8 mouse cellular contexts compared by ENCODE assay signal in the genomic region with DNA sequence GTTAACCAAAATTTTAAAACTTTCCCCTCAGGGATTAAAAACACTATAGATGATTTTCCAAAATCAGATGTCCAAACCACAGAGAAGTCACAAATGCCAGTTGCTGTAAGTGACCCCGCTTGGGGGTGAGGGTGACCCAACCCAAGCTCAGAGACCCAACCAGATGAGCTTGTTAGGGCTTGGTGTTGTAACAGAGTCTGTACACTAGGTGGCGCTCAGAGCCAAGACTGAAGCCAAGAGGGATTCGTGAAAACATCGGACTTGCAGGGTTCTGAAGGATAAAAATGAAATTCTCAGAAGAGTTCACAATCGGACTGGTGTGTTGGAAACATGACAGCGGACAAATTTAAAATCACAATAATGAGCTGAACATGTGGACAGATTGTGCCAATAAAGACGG. TPM values are rescaled to one million over a fixed set of nuclear protein-coding genes. Genes with fewer than 3 reads are reported as not detected.
A peak's percentile ranks its signal among the peaks of the same experiment; 100 is the strongest.
DNase-seq lines count a peak whose midpoint lies in the region; ATAC-seq lines count a peak whose summit lies in the region.

No protein-coding gene starts in this region.

- H3K36me3 ChIP-seq in forebrain, embryonic 12.5 days (replicated peaks): peaks cover 25% of the 10 kb centered on the region
- peaks cover 5% of the 10 kb centered on the region; the same call in 1 of the 2 replicates for H3K36me3 ChIP-seq in hindbrain, embryonic 16.5 days (ENCODE audit: control insufficient read depth, insufficient read depth, low read length)
- peaks cover 24% of the 10 kb centered on the region for H3K36me3 ChIP-seq in limb, embryonic 10.5 days
- H3K36me3 ChIP-seq in neural tube, embryonic 11.5 days (ENCODE audit: control insufficient read depth, insufficient read depth, low read length): peaks cover 3% of the 10 kb centered on the region

- 0 out of 2 replicates have a peak, but pooled peaks have one; percentile 39 for ATAC-seq in forebrain, embryonic 12.5 days (ENCODE audit: low FRiP score)
- peak; percentile 48; the same call in 1 of the 2 replicates for ATAC-seq in hindbrain, embryonic 16.5 days
- ATAC-seq in neural tube, embryonic 11.5 days (ENCODE audit: insufficient read depth, low FRiP score, low TSS enrichment): no peak

- DNase-seq in layer of hippocampus, adult 11-12 months (ENCODE audit: low spot score): peak; percentile 74
- DNase-seq in layer of hippocampus, adult 9-11 months: no peak
- DNase-seq in c-Kit-negative CD71-positive TER-119-positive erythroid progenitor cells, embryonic 14.5 days (ENCODE audit: low read depth, low spot score): peak; percentile 51
- DNase-seq in limb, embryonic 10.5 days (ENCODE audit: low spot score): peak; percentile 75
- DNase-seq in neural tube, embryonic 11.5 days (ENCODE audit: low spot score): peak; percentile 74
- DNase-seq in testis, postnatal 10 days (ENCODE audit: low spot score): peak; percentile 77

- no peaks in the 10 kb centered on the region for H3K27me3 ChIP-seq in forebrain, embryonic 12.5 days
- no peaks in the 10 kb centered on the region for H3K27me3 ChIP-seq in hindbrain, embryonic 16.5 days (replicated peaks; ENCODE audit: control insufficient read depth, insufficient read depth, low read length)
- H3K27me3 ChIP-seq in limb, embryonic 10.5 days (ENCODE audit: low read depth, poor library complexity, severe bottlenecking): no peaks in the 10 kb centered on the region
- no peaks in the 10 kb centered on the region for H3K27me3 ChIP-seq in neural tube, embryonic 11.5 days (ENCODE audit: control insufficient read depth, insufficient read depth, low read length)

- no peaks in the 10 kb centered on the region for H3K4me1 ChIP-seq in forebrain, embryonic 12.5 days
- no peaks in the 10 kb centered on the region for H3K4me1 ChIP-seq in hindbrain, embryonic 16.5 days (ENCODE audit: control insufficient read depth, insufficient read depth, low read depth, low read length)
- no peaks in the 10 kb centered on the region for H3K4me1 ChIP-seq in limb, embryonic 10.5 days
- H3K4me1 ChIP-seq in neural tube, embryonic 11.5 days (ENCODE audit: control insufficient read depth, insufficient read depth, low read length): no peaks in the 10 kb centered on the region

- no peaks in the 10 kb centered on the region for H3K9me3 ChIP-seq in forebrain, embryonic 12.5 days
- no peaks in the 10 kb centered on the region for H3K9me3 ChIP-seq in hindbrain, embryonic 16.5 days (ENCODE audit: control insufficient read depth, low read length)
- H3K9me3 ChIP-seq in limb, embryonic 10.5 days (replicated peaks): no peaks in the 10 kb centered on the region
- no peaks in the 10 kb centered on the region for H3K9me3 ChIP-seq in neural tube, embryonic 11.5 days (ENCODE audit: control insufficient read depth, low read length)

- no peak overlapping the region for H3K27ac ChIP-seq in forebrain, embryonic 12.5 days
- H3K27ac ChIP-seq in hindbrain, embryonic 16.5 days (ENCODE audit: low read depth, low read length): no peak overlapping the region
- H3K27ac ChIP-seq in limb, embryonic 10.5 days: no peak overlapping the region
- no peak overlapping the region for H3K27ac ChIP-seq in neural tube, embryonic 11.5 days (ENCODE audit: low read depth, low read length)

- H3K4me3 ChIP-seq in forebrain, embryonic 12.5 days (replicated peaks): no peak overlapping the region
- H3K4me3 ChIP-seq in hindbrain, embryonic 16.5 days (ENCODE audit: low read length): no peak overlapping the region
- H3K4me3 ChIP-seq in limb, embryonic 10.5 days: no peak overlapping the region
- no peak overlapping the region for H3K4me3 ChIP-seq in neural tube, embryonic 11.5 days (ENCODE audit: low read depth, low read length)

- H3K9ac ChIP-seq in forebrain, embryonic 12.5 days: no peak overlapping the region
- no peak overlapping the region for H3K9ac ChIP-seq in hindbrain, embryonic 16.5 days (ENCODE audit: low read depth, low read length)
- no peak overlapping the region for H3K9ac ChIP-seq in neural tube, embryonic 11.5 days (ENCODE audit: low read length)

- WGBS in forebrain, embryonic 12.5 days: 22% methylated on average over 7 of the region's 7 CpGs
- 13% methylated on average over 7 of the region's 7 CpGs for WGBS in hindbrain, embryonic 16.5 days
- 19% methylated on average over 7 of the region's 7 CpGs for WGBS in limb, embryonic 10.5 days
- 21% methylated on average over 7 of the region's 7 CpGs for WGBS in neural tube, embryonic 11.5 days

- no peak overlapping the region for H3K4me2 ChIP-seq in forebrain, embryonic 12.5 days
- H3K4me2 ChIP-seq in hindbrain, embryonic 16.5 days (ENCODE audit: low read length): no peak overlapping the region
- no peak overlapping the region for H3K4me2 ChIP-seq in neural tube, embryonic 11.5 days (ENCODE audit: low read depth)

RNA-seq across cellular contexts. Expression of a gene that starts 18.0 kb away (rescaled TPM):
- 160 and 169 TPM in 2 replicates for polyA plus RNA-seq in forebrain, embryonic 12.5 days (2016; fragmentation: Nextera tagmentation; extraction: Ambion mirVana)
- 308 and 365 TPM in 2 replicates for polyA plus RNA-seq in hindbrain, embryonic 16.5 days (2015; fragmentation: Nextera tagmentation; extraction: Ambion mirVana)
- polyA plus RNA-seq in limb, embryonic 10.5 days (2016; fragmentation: Nextera tagmentation; extraction: Ambion mirVana): 112 and 125 TPM in 2 replicates
- polyA plus RNA-seq in neural tube, embryonic 11.5 days (2014; fragmentation: Nextera tagmentation; extraction: Ambion mirVana): 137 TPM in 2 replicates

RNA-seq across cellular contexts. Expression of a gene that starts 20.8 kb away (rescaled TPM):
- 24.8 and 25.9 TPM in 2 replicates for polyA plus RNA-seq in forebrain, embryonic 12.5 days (2016; fragmentation: Nextera tagmentation; extraction: Ambion mirVana)
- 14.1 and 15.9 TPM in 2 replicates for polyA plus RNA-seq in hindbrain, embryonic 16.5 days (2015; fragmentation: Nextera tagmentation; extraction: Ambion mirVana)
- 18.3 and 19.6 TPM in 2 replicates for polyA plus RNA-seq in limb, embryonic 10.5 days (2016; fragmentation: Nextera tagmentation; extraction: Ambion mirVana)
- 23.6 TPM in 2 replicates for polyA plus RNA-seq in neural tube, embryonic 11.5 days (2014; fragmentation: Nextera tagmentation; extraction: Ambion mirVana)

RNA-seq across cellular contexts. Expression of a gene that starts 41.7 kb away (rescaled TPM):
- 136 and 153 TPM in 2 replicates for polyA plus RNA-seq in forebrain, embryonic 12.5 days (2016; fragmentation: Nextera tagmentation; extraction: Ambion mirVana)
- 153 and 166 TPM in 2 replicates for polyA plus RNA-seq in hindbrain, embryonic 16.5 days (2015; fragmentation: Nextera tagmentation; extraction: Ambion mirVana)
- polyA plus RNA-seq in limb, embryonic 10.5 days (2016; fragmentation: Nextera tagmentation; extraction: Ambion mirVana): 86.7 and 94.2 TPM in 2 replicates
- 195 and 199 TPM in 2 replicates for polyA plus RNA-seq in neural tube, embryonic 11.5 days (2014; fragmentation: Nextera tagmentation; extraction: Ambion mirVana)
